Mouse (Mus musculus) granulocyte monocyte progenitor cell, adult 5-6 weeks (primary cell): ENCODE measurements around the gene Tymp. TPM values are rescaled to one million over a fixed set of nuclear protein-coding genes. Genes with fewer than 3 reads are reported as not detected.

Source experiments
- ATAC-seq: replicated peaks from 2 replicates; pipeline ENCODE4 v1.8.0; 2016; ENCODE audit warnings: mild to moderate bottlenecking, moderate TSS enrichment, inconsistent platforms; ENCODE audit not compliant: poor library complexity, severe bottlenecking
- total RNA-seq, 2 experiments: library from RNA; stranded (forward) in 1 of 2; stranded (reverse) in 1 of 2; fragments of 200-712, 200-1000 nt in 1 of 2; fragments of >200 nt in 1 of 2; fragmentation: Nextera tagmentation in 1 of 2; gene quantifications; 2 replicates each; pipeline ENCODE4 v1.2.3; 2014 to 2017

Tymp gene
- total RNA-seq, 2 experiments from 2014 or later, result 1.1 TPM; not detected in 1

DNA sequence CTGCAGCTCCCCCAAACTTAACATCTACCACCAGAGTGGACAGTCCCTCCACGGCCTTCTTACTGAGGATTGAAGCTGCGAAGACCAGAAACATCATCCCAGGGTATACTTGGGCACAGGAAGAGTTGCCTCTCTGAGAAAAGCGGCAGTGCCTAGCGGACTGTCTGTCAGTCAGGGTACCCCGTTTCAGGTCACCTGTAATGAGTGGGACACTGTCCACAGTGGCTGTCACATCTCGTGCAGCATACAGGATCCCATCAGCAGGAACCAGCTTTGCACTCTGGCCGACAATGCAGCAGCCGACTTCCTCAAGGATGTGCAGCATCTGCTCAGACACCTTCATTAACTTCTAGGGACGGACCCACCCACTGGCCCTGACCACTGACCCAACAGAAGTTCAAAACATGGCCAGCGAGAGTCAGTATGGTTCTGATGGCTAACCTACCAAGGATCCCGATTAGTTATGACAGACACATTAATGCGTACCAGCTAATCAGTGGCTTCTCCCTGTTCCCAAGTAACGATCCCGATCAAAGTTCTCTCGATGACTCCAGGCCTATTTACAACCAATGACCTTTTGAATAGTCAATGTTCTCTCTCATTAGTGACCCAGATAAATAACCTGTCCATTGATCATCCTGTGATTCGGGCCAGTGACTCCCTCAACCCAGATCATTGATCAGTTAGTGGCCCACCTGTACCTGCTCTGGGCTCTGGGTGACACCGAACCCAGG is 1.9 kb downstream of the Tymp start:
- no peak for ATAC-seq

GRCm38 (mm10) chr15:89374340-89374739 is 2.5 kb downstream of the Tymp start:
- ATAC-seq, result no peak

- ATAC-seq, result peak; percentile 65
Measured at GRCm38 (mm10) chr15:89373762-89374248, 3.0 kb downstream of the Tymp start, which contains the start of gene Sco2. Gene Sco2, minus strand, starts transcription at chr15:89373846.

DNA sequence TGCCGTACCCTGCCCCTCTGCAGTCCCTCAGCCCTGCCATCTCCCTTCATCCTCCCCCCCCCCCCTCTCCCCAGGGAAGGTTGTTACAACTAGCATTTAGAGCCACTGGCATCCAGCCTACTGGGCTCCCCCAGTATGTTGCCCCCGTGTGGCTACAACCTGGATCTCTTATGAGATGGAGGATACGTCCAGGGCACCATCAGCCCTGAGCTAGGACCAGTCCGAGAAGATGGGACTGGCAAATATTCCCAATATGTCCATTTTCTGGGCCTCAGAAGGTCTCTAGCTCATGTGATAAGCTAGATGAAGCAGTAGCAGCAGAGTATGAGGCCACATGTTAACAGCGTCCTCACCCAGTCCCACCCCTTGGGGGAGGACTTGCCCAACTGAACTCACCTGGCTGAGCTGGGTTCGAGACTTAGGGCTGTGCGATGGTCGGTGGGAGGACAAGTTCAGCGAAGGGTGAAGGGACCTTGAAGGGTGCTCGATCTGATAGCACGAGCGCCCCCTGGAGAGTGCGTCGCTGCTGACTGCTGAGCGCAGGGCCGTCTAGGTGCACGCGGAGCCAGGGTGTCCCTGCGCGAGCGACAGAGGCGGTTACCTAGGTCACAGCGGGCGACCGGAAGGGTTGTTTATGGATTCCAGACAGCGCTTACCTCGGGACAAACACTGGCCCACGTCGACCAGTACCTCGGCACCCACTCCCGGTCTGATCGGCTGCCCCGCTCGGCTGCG is 3.6 kb downstream of the Tymp start:
- ATAC-seq, result peak; percentile 68

DNA sequence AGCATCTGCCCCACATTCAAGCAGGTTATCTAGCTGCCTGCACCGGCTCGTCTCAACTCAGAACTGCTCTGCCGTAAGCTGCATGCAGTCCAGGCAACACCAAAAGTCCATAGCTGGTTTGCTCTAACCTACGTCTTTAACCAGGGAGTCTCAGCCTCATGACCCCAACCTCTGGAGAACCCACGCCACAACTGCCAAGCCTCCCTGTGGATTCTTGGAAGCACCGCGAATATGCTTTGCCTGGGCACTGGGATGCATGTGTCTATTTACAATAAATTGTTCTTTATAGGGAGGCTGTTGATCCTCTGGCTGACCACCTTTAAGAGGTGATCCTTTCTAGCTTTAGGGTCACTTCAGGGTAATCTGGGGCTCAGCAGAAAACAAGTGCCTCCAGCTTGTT is 4.3 kb downstream of the Tymp start:
- no peak for ATAC-seq

DNA sequence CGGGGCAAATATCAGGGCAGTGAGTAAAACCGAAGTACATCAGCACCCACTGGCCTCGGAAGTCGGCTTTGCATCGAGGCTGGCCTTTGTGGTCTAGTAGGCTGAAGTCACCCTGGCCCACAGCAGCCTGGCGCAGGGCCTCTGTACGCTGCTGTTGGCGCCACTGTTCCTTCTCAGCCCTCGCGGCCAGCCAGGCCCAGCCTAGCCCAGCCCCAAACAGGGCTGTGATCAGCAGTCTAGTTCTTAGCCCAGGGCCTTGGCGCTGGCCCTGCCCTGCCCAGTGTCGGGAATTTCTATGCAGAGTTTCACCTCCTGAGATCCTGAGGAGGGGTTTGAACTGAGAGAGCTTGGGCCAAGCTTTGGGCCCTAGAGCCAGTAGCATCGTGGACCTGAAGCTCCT is 4.8 kb downstream of the Tymp start:
- ATAC-seq, result no peak

DNA sequence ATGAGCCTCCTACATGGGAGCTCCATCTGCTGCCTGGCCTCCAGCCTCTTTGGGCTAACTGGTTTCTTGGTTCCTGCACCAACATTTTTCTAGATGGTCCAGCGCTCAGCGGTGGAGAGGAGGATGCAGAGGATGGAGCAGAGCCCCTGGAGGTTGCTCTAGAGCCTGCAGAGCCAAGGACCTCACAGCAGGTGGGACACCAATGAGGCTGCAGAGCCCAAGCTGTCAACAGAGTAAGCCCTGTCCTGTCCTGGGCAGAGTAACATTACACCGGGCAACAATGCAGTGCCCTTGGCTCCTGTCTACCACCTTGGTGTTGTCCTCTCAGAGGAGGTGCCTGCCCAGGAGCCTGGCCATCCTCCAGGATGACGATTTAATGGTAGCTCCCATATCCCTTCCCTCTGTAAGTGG is 11.7 kb downstream of the Tymp start:
- ATAC-seq, result no peak

DNA sequence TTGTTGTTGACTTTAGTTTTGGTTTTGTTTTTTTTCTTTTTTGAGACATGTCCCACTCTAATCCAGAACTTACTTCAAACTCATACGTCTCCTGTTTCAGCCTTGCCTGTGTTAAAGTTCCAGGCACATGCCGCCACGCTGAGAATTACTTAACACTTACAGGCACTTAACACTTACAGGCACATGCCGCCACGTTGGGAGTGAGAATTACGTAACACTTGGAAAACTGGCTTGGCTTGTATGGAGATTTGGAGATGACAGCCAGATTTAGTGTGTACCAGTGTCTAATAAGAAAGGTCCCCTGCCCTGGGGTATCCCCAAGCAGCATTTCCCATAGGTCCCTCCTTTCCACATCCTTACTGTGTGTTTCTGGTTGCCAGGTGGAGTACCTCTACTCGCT is 13.8 kb downstream of the Tymp start:
- no peak for ATAC-seq

- no peak for ATAC-seq
Measured at GRCm38 (mm10) chr15:89358784-89359183, 18.1 kb downstream of the Tymp start.

GRCm38 (mm10) chr15:89356372-89356771 is 20.5 kb downstream of the Tymp start:
- ATAC-seq, result peak; percentile 74

- peak; percentile 77 for ATAC-seq
Measured at GRCm38 (mm10) chr15:89355241-89356187, 21.3 kb downstream of the Tymp start, which contains the start of the genes Lmf2 and Ncaph2. Gene Lmf2, minus strand, starts transcription at chr15:89355659. Gene Ncaph2, plus strand, starts transcription at chr15:89355719.

DNA sequence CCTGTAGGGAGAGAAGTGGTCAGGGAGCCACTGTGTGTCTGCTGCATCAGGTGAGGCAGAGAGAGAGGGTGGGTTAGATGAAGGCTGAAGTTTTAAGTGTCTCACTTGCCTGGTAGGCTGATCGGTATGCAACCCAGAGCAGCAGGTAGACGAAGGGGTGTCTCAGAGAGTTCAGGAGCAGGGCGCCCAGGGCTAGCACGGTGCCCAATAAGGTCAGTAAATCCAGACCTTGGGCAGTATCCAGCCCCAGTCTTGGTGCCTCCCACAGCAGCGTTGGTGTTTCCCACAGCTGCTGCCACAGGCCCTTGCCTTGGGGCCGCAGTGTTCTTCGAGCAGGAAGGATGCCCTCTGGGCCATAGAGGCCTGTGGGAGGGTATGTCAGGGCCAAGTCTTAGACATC is 22.4 kb downstream of the Tymp start:
- ATAC-seq, result no peak

DNA sequence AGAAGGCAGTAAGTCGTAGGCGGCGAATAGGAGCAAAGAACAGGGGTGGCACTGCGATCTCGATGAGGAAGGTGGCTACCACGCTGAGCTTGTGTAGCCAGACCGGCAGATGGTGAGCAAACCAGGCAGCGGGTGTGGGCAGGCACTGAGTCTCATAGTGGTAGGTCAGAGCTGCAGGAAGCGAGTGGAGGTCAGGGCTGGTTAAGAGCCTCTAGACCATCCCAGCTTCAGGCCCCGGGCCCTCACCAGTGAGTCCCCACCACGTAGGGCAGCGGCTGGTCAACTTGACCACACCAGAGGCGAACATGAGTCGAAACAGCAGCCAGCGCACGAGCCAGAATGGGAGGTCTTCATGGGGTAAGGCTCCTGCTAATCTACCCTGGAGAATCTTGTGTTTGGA is 23.0 kb downstream of the Tymp start:
- ATAC-seq, result no peak

- ATAC-seq, result no peak
Measured at GRCm38 (mm10) chr15:89352795-89353194, 24.0 kb downstream of the Tymp start.

DNA sequence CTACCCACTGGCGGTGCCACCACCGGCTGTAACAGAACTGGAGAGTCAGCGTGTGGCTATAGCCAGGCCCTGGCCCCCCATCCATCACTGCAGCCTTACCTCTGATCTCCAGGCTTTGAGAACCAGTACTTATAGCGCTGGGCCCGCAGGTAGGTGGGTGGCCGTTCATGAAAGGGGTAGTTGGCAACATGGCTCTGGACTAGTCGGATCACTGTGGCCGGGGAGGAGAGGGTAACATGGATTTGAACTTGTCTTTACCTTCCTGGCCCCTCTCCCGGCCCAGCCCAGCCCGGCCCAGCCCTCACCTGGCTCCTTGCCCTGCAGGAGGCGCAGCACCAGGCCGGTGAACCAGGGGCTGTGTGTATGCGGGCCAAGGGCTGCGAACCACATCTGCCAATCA is 24.8 kb downstream of the Tymp start:
- no peak for ATAC-seq

GRCm38 (mm10) chr15:89351302-89351701 is 25.5 kb downstream of the Tymp start:
- ATAC-seq, result no peak

DNA sequence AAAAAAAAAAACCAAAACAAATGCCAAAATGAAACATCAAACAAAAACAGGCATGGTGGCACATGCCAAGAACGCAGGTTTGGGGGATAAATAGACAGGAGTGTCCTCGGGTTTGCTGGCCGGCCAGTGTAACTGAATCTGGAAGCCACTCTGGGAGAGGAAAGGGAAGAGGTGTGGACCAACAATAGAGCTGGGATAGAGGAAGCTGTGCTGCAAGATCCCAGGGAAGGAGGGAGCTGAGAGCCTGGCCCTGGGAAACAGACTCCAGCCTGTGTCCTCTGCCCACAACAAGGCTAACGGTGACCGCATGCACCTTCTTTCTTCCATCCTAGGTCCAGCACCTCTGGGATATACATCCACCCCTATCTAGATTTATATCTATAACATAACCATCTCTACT is 26.4 kb downstream of the Tymp start:
- ATAC-seq, result no peak

GRCm38 (mm10) chr15:89343325-89343724 is 33.5 kb downstream of the Tymp start:
- no peak for ATAC-seq

DNA sequence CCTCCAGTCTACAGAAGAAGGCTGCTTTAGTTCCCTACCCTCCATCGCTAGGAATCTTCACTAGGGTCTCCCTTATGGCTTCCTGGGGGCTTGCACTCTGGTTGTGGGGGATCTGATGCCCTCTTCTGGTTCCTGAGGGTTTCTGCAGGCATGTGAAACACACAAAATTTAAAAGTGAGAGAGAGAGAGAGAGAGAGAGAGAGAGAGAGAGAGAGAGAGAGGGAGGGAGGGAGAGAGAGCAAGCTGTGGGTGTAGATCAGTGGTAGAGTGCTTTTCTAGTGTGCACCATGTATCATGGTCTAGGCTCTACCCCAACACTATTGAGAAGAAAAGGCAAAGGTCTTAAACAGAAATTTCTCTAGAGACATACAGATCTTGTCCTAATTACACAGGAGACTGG is 35.2 kb downstream of the Tymp start:
- no peak for ATAC-seq

DNA sequence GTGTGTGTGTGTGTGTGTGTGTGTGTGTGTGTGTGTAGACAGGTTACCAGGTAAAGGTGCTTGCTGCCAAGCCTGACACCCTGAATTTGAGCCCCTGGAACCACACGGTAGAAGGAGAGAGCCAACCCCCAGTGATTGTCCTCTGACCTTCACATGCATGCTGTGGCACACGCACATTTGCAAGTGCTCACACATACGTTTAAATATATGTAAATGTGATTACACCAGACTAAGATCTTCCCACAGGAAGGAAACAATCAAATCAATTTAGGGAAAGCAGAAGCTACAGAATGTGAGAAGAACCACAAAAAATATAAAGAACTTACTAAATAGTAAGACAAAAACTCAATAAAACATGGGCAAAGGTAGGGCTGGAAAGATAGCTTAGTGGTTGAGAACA is 36.7 kb downstream of the Tymp start:
- peak; percentile 86 for ATAC-seq
